Comparison of ENCODE assay signal across 35 mouse cellular contexts in genomic region chr5:32869389-32870024, GRCm38 (mm10). TPM values are rescaled to one million over a fixed set of nuclear protein-coding genes. Genes with fewer than 3 reads are reported as not detected.
"Had no signal": no experiment of that assay in that cellular context is flagged by ENCODE, and none has a peak within 500 bp of the region (broad histone marks: within the 10 kb centered on the region; RNA-seq: fewer than 3 reads in every experiment).

No protein-coding gene starts in this region.

- ATAC-seq: hindbrain, postnatal 0 days; intestine, postnatal 0 days had no signal

- H3K4me3 ChIP-seq: gastrocnemius, adult 2 months; heart, embryonic 10.5 days; heart, embryonic 13.5 days; heart, embryonic 15.5 days; hindbrain, embryonic 13.5 days; hindbrain, embryonic 15.5 days; layer of hippocampus, adult 2 months; left cerebral cortex, adult 2 months; limb, embryonic 13.5 days; limb, embryonic 15.5 days had no signal

- H3K27me3 ChIP-seq: heart, embryonic 13.5 days; heart, embryonic 15.5 days; hindbrain, embryonic 13.5 days; hindbrain, embryonic 15.5 days; limb, embryonic 13.5 days; limb, embryonic 15.5 days had no signal

- H3K9ac ChIP-seq: heart, embryonic 13.5 days; heart, embryonic 15.5 days; hindbrain, embryonic 13.5 days; hindbrain, embryonic 15.5 days; limb, embryonic 13.5 days; limb, embryonic 15.5 days had no signal

- H3K4me2 ChIP-seq: heart, embryonic 13.5 days; heart, embryonic 15.5 days; hindbrain, embryonic 13.5 days; hindbrain, embryonic 15.5 days; limb, embryonic 13.5 days; limb, embryonic 15.5 days had no signal

- H3K27ac ChIP-seq: gastrocnemius, adult 2 months; heart, embryonic 10.5 days; heart, embryonic 13.5 days; heart, embryonic 15.5 days; hindbrain, embryonic 13.5 days; hindbrain, embryonic 15.5 days; hindbrain, postnatal 0 days; layer of hippocampus, adult 2 months; left cerebral cortex, adult 2 months; limb, embryonic 13.5 days; limb, embryonic 15.5 days had no signal

- H3K9me3 ChIP-seq: heart, embryonic 10.5 days; heart, embryonic 13.5 days; heart, embryonic 15.5 days; hindbrain, embryonic 13.5 days; hindbrain, embryonic 15.5 days; limb, embryonic 13.5 days; limb, embryonic 15.5 days had no signal

- DNase-seq: gastrocnemius, adult 2 months; gastrocnemius, postnatal 10 days; gastrocnemius, postnatal 25 days; heart, adult 18-20 months; heart, postnatal 14 days; heart, postnatal 36 days; kidney, adult 18-20 months; kidney, adult 8-10 months; kidney, postnatal 10 days; kidney, postnatal 25 days; kidney, postnatal 4 days; left cerebral cortex, postnatal 4 days had no signal

RNA-seq across cellular contexts. Expression of gene Gm20671, which starts 42.6 kb away (rescaled TPM):
- total RNA-seq: gastrocnemius, adult 2 months; gastrocnemius, postnatal 10 days; gastrocnemius, postnatal 25 days; gastrocnemius, postnatal 4 days; heart, postnatal 14 days; layer of hippocampus, adult 2 months; layer of hippocampus, postnatal 10 days; layer of hippocampus, postnatal 25 days; left cerebral cortex, adult 2 months; left cerebral cortex, postnatal 10 days; left cerebral cortex, postnatal 25 days; left cerebral cortex, postnatal 4 days; liver, adult 2 months had no signal
- polyA plus RNA-seq: heart, embryonic 10.5 days; heart, embryonic 13.5 days; heart, embryonic 15.5 days; heart, postnatal 0 days; hindbrain, embryonic 11.5 days; hindbrain, embryonic 13.5 days; hindbrain, embryonic 15.5 days; hindbrain, postnatal 0 days; intestine, embryonic 14.5 days; intestine, postnatal 0 days; kidney, embryonic 14.5 days; kidney, embryonic 16.5 days; limb, embryonic 11.5 days; limb, embryonic 13.5 days; limb, embryonic 15.5 days had no signal
